Mouse (Mus musculus) CH12.LX (cell line): ENCODE measurements around the gene 1110059E24Rik. TPM values are rescaled to one million over a fixed set of nuclear protein-coding genes. Genes with fewer than 3 reads are reported as not detected.

Source experiments
- DNase-seq: peaks from one replicate; pipeline ENCODE4 v3.0.0-alpha.2; 2013; ENCODE audit errors: extremely low read depth
- H3K27ac ChIP-seq: 2 replicates; pipeline ENCODE4 v1.5.1; 2012; ENCODE audit warnings: low read depth, mild to moderate bottlenecking, control low read depth, moderate library complexity; ENCODE audit not compliant: insufficient read depth
- H3K27me3 ChIP-seq: replicated peaks from 2 replicates; pipeline ENCODE3; 2012; ENCODE audit warnings: inconsistent platforms
- H3K36me3 ChIP-seq, 2 experiments: replicated peaks in 1 of 2; 2 replicates each; pipeline versions ENCODE3 to v1.6.1; 2012; ENCODE audit warnings: inconsistent platforms in 1 of 2, low read length in 1 of 2, mild to moderate bottlenecking in 1 of 2, mixed read lengths in 1 of 2, moderate library complexity in 1 of 2; ENCODE audit not compliant: control insufficient read depth in 1 of 2, insufficient read depth in 1 of 2
- H3K4me1 ChIP-seq, 2 experiments: 2 replicates each; pipeline ENCODE4 v1.6.1; 2012; ENCODE audit warnings: inconsistent platforms in 1 of 2, moderate library complexity in 1 of 2; ENCODE audit not compliant: insufficient read depth in 2 of 2, control insufficient read depth in 1 of 2
- H3K4me2 ChIP-seq: 2 replicates; pipeline ENCODE4 v1.6.1; 2012; ENCODE audit warnings: low read depth, mild to moderate bottlenecking, control low read depth; ENCODE audit not compliant: poor library complexity, insufficient read depth, severe bottlenecking
- H3K4me3 ChIP-seq, 3 experiments: fragments of 150-350 bp in 1 of 3; sonication (generic) in 1 of 3; replicated peaks in 1 of 3; 2 replicates each; pipeline versions ENCODE3 to v1.5.1; 2011 to 2012; ENCODE audit warnings: low read depth in 2 of 3, low read length in 2 of 3, mild to moderate bottlenecking in 2 of 3, moderate library complexity in 2 of 3, control low read depth in 1 of 3, improper control_type of control experiment in 1 of 3, inconsistent platforms in 1 of 3, mixed read lengths in 1 of 3; ENCODE audit not compliant: poor library complexity in 1 of 3
- H3K79me2 ChIP-seq: replicated peaks from 2 replicates; pipeline ENCODE4 v1.6.1; 2012; ENCODE audit warnings: mild to moderate bottlenecking, moderate library complexity; ENCODE audit not compliant: control insufficient read depth, poor library complexity, insufficient read depth, severe bottlenecking; ENCODE audit errors: extremely low read depth
- H3K9ac ChIP-seq: 2 replicates; pipeline ENCODE4 v1.6.1; 2012; ENCODE audit warnings: low read depth, mild to moderate bottlenecking, control low read depth, moderate library complexity; ENCODE audit not compliant: insufficient read depth
- H3K9me3 ChIP-seq: replicated peaks from 2 replicates; pipeline ENCODE3; 2012; ENCODE audit warnings: low read length, inconsistent platforms, mixed read lengths
- ELF1 ChIP-seq: IDR thresholded peaks from 2 replicates; pipeline ENCODE4 v1.6.1; 2014; ENCODE audit warnings: low read depth, mild to moderate bottlenecking, inconsistent platforms, low read length, improper control_type of control experiment
- MAFK ChIP-seq: IDR thresholded peaks from 2 replicates; pipeline ENCODE4 v1.6.1; 2011; ENCODE audit warnings: low read length, improper control_type of control experiment; ENCODE audit not compliant: insufficient replicate concordance
- MYC ChIP-seq: IDR thresholded peaks from 2 replicates; pipeline ENCODE4 v1.6.1; 2011; ENCODE audit warnings: low read depth, mild to moderate bottlenecking, improper control_type of control experiment, low read length
- POLR2A ChIP-seq: IDR thresholded peaks from 2 replicates; pipeline ENCODE4 v1.6.1; 2011; ENCODE audit warnings: low read depth, mild to moderate bottlenecking, improper control_type of control experiment, low read length
- SIN3A ChIP-seq: IDR thresholded peaks from 2 replicates; pipeline ENCODE4 v1.6.1; 2012; ENCODE audit warnings: low read length, improper control_type of control experiment, inconsistent platforms
- TCF12 ChIP-seq: IDR thresholded peaks from 2 replicates; pipeline ENCODE4 v1.6.1; 2014; ENCODE audit warnings: low read depth, mild to moderate bottlenecking, inconsistent platforms, low read length, improper control_type of control experiment
- ZKSCAN1 ChIP-seq: IDR thresholded peaks from 2 replicates; pipeline ENCODE4 v1.6.1; 2012; ENCODE audit warnings: low read depth, inconsistent platforms, low read length, improper control_type of control experiment, borderline replicate concordance
- ZMIZ1 ChIP-seq: IDR thresholded peaks from 2 replicates; pipeline ENCODE4 v1.6.1; 2012; ENCODE audit warnings: low read depth, mild to moderate bottlenecking, inconsistent platforms, low read length, improper control_type of control experiment
- dilution Hi-C: fragments of 300-500 bp; cut with MboI; formaldehyde crosslinking; loops from 2 replicates; pipeline ENCODE4 v1.14.3; 2020; ENCODE audit warnings: low sequenced_read_pairs; ENCODE audit not compliant: extremely low pct_unique_long_range_greater_than_20kb, extremely low pct_ligation_motif_present
- in situ Hi-C: fragments of 300-500 bp; cut with MboI; formaldehyde crosslinking; loops from 3 replicates; pipeline ENCODE4 v1.14.3; 2019; ENCODE audit warnings: low sequenced_read_pairs, low pct_ligation_motif_present, low pct_unique_long_range_greater_than_20kb, mixed read lengths
- polyA plus RNA-seq: library from polyadenylated mRNA; unstranded; fragments of >175 nt; gene quantifications from 2 replicates; pipeline ENCODE4 v1.2.1, GENCODE M21; 2012; ENCODE audit warnings: low read depth; ENCODE audit not compliant: insufficient read length
- total RNA-seq, 2 experiments: library from RNA; depleted of rRNA; stranded (reverse); fragments of 300-350 nt in 1 of 2; fragments of >200 nt in 1 of 2; gene quantifications; 2 replicates each; pipeline ENCODE4 v1.2.3; 2012 to 2014

The 1110059E24Rik gene
- total and polyA plus RNA-seq, 3 experiments: 25.5 to 106 (median 38.8) TPM

DNA sequence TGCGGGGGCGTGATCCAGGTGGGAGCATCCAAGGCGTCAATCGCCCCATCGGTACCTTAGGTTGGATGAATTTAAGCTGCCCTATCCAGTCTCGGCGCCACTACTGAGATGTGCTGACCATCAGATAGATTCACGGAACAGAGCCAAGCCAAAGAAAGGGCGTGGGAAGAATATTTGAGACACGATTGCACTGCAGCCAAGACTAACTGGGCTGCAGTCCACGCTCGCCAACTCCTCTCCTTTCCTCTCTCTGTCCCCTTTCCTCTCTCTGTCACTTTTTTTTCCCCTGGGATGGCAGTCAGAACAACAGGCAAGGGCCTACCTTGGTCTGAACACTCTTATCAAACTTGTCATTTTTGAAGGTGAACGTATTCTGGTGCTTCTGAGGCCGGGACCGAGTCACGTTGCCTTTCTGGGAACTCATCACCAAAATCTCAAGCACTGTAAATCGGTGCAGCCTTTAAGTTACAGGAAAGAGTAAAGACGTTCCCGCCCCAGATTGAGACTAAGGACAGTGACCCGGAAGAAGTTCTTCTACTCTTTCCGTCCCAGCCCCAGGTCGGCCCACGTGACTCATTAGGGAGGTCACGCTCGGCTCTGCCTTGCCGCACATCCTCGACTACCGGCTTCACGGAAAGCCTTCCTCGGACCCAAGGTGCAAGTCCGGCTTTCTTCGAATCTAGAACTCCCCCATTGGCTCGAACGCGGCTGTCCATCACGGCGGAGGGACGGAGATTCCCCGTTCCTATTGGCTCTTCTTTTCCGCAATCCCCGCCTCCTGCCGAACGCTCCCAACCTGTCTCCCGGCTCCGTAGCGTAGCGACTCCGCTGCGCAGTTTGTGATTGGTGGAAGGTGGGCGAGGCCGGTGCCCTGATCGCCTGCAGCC lies at the start of gene 1110059E24Rik (continued):
- peak; percentile 94 for TF ChIP-seq SIN3A

- H3K36me3 ChIP-seq: peaks cover 23 to 68% of the 10 kb centered on the region in 2 experiments
- no peaks in the 10 kb centered on the region for H3K9me3 ChIP-seq
- no peak overlapping the region for H3K27ac ChIP-seq
These were observed 28.2 kb upstream of the 1110059E24Rik start for GRCm38 (mm10) chr19:21680986-21681385.

DNA sequence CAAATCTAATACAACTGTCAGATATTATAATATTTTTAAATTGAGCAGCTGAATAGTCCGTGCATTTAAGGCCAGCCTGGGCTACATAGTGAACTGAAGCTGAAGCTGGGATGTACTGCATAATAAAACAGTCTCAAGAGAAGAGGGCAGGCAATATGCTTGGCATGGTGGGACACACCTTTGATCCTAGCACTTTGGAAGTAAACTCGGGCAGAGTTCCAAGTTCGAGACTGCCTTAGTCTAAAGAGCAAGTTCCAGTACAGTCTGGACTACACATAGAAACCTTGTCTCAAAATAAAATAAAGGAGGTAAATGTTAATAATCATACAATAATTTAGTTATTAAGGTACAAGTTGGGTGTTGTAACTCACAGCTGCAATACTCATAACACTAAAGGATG lies 27.3 kb upstream of the 1110059E24Rik start:
- Histone ChIP-seq H3K9me3 (no peaks in the 10 kb centered on the region), H3K27ac (no peak overlapping the region), H3K27me3 (no peaks in the 10 kb centered on the region), H3K4me1 (peaks cover 0 to 17% of the 10 kb centered on the region in 2 experiments; a peak in 1 of 4 replicates), H3K36me3 (peaks cover 21 to 63% of the 10 kb centered on the region in 2 experiments), H3K4me2 (no peak overlapping the region), H3K79me2 (peaks cover 9% of the 10 kb centered on the region), H3K4me3 (no peak overlapping the region), H3K9ac (no peak overlapping the region)
- DNase-seq: no peak
- dilution Hi-C loops: no loop called here
- in situ Hi-C loops: no loop called here
- TF ChIP-seq ZMIZ1: no peak

More at GRCm38 (mm10) chr19:21680986-21681385, 28.2 kb upstream of the 1110059E24Rik start:
- H3K4me3 ChIP-seq: no peak overlapping the region
- H3K79me2 ChIP-seq: peaks cover 7% of the 10 kb centered on the region
- no peak for DNase-seq
- TF ChIP-seq ELF1 (no peak), MYC (no peak), MAFK (no peak), TCF12 (no peak), POLR2A (no peak)
- dilution Hi-C loops (no loop called here), in situ Hi-C loops (no loop called here)
- no peak overlapping the region for H3K9ac ChIP-seq
- no peaks in the 10 kb centered on the region for H3K27me3 ChIP-seq
- H3K4me2 ChIP-seq: no peak overlapping the region
- H3K4me1 ChIP-seq: peaks cover 0 to 17% of the 10 kb centered on the region in 2 experiments; a peak in 1 of 4 replicates

- DNase-seq: no peak
These were observed 21.7 kb upstream of the 1110059E24Rik start for GRCm38 (mm10) chr19:21674354-21675096.

More at GRCm38 (mm10) chr19:21674354-21675096, 21.7 kb upstream of the 1110059E24Rik start:
- Histone ChIP-seq H3K9me3 (no peaks in the 10 kb centered on the region), H3K27ac (no peak overlapping the region), H3K27me3 (no peaks in the 10 kb centered on the region), H3K4me3 (no peak overlapping the region), H3K9ac (no peak overlapping the region), H3K4me2 (no peak overlapping the region), H3K36me3 (peaks cover 8 to 38% of the 10 kb centered on the region in 2 experiments), H3K79me2 (peaks cover 28% of the 10 kb centered on the region), H3K4me1 (peaks cover 0 to 16% of the 10 kb centered on the region in 2 experiments; a peak in 1 of 4 replicates)
- dilution Hi-C loops: no loop called here
- in situ Hi-C loops: no loop called here
- TF ChIP-seq ZKSCAN1 (no peak), TCF12 (no peak)
